Mouse (Mus musculus) hindbrain, postnatal 0 days (tissue): ENCODE measurements around the gene Ermp1. TPM values are rescaled to one million over a fixed set of nuclear protein-coding genes. Genes with fewer than 3 reads are reported as not detected.

Source experiments
- ATAC-seq: fragments of 200-750 bp; cut with Nextera tagmentation; 2 replicates; pipeline ENCODE4 v1.8.0; 2017; ENCODE audit warnings: mild to moderate bottlenecking, moderate TSS enrichment, moderate library complexity
- DNase-seq: peaks from one replicate; pipeline ENCODE4 v3.0.0-alpha.2; 2015; ENCODE audit warnings: low spot score
- H3K27ac ChIP-seq: fragments of 300-500 bp; sonication (generic); 2 replicates; pipeline ENCODE4 v1.5.1; 2014; ENCODE audit warnings: mild to moderate bottlenecking
- H3K27me3 ChIP-seq: fragments of 300-500 bp; sonication (generic); 2 replicates; pipeline ENCODE4 v1.6.1; 2014; ENCODE audit warnings: low read length, mixed read lengths; ENCODE audit not compliant: insufficient read depth
- H3K36me3 ChIP-seq: fragments of 300-500 bp; sonication (generic); 2 replicates; pipeline ENCODE4 v1.6.1; 2014; ENCODE audit warnings: low read length, mixed read lengths; ENCODE audit not compliant: insufficient read depth
- H3K4me1 ChIP-seq: fragments of 300-500 bp; sonication (generic); 2 replicates; pipeline ENCODE4 v1.6.1; 2014; ENCODE audit warnings: antibody characterized with exemption, low read length, mixed read lengths; ENCODE audit not compliant: insufficient read depth
- H3K4me2 ChIP-seq: fragments of 300-500 bp; sonication (generic); 2 replicates; pipeline ENCODE4 v1.6.1; 2014; ENCODE audit warnings: low read depth, mild to moderate bottlenecking, low read length, moderate library complexity, mixed read lengths
- H3K4me3 ChIP-seq: fragments of 300-500 bp; sonication (generic); 2 replicates; pipeline ENCODE4 v1.5.1; 2014; ENCODE audit warnings: low read length
- H3K9ac ChIP-seq: fragments of 300-500 bp; sonication (generic); replicated peaks from 2 replicates; pipeline ENCODE4 v1.6.1; 2014; ENCODE audit warnings: mild to moderate bottlenecking, low read length, moderate library complexity, mixed read lengths
- H3K9me3 ChIP-seq: fragments of 300-500 bp; sonication (generic); 2 replicates; pipeline ENCODE4 v1.6.1; 2016; ENCODE audit warnings: low read length, mixed read lengths
- CTCF ChIP-seq: IDR thresholded peaks from 2 replicates; pipeline ENCODE4 v1.5.1; 2016; ENCODE audit warnings: antibody characterized with exemption, control low read depth, low read depth
- WGBS: fragments of 180-500 bp; shearing (Covaris S2); extraction: QIAGEN DNeasy Blood & Tissue Kit; methylation state at CpG from one replicate; pipeline ENCODE4 v1.1.7; 2014; 5-methylcytosine and 5-hydroxymethylcytosine counted together
- polyA plus RNA-seq: library from polyadenylated mRNA; unstranded; fragments of >200 nt; fragmentation: Nextera tagmentation; extraction: Ambion mirVana; gene quantifications from 2 replicates; pipeline ENCODE4 v1.2.1, GENCODE M21; 2015
- total RNA-seq: library from RNA; depleted of rRNA; stranded (reverse); fragments of >200 nt; gene quantifications from 2 replicates; pipeline ENCODE4 v1.2.3, GENCODE M21; 2014; rRNA removed

The Ermp1 gene
- total and polyA plus RNA-seq, 2 experiments from 2014 or later: 11.4 to 28.7 TPM

GRCm38 (mm10) chr19:29582439-29582838, 65.8 kb downstream of the Ermp1 start:
- no peak for ATAC-seq
- Histone ChIP-seq H3K4me2 (no peak overlapping the region), H3K4me1 (no peaks in the 10 kb centered on the region), H3K4me3 (no peak overlapping the region), H3K27me3 (no peaks in the 10 kb centered on the region), H3K9ac (no peak overlapping the region), H3K27ac (no peak overlapping the region), H3K36me3 (peaks cover 11% of the 10 kb centered on the region; the same call in 1 of the 2 replicates), H3K9me3 (no peaks in the 10 kb centered on the region)
- WGBS: 91% methylated on average over 2 of the region's 2 CpGs
- DNase-seq: no peak
- no peak for TF ChIP-seq CTCF

GRCm38 (mm10) chr19:29566512-29566911, 81.7 kb downstream of the Ermp1 start:
- 84% methylated on average over 1 of the region's 1 CpGs for WGBS
- ATAC-seq (no peak), DNase-seq (no peak)
- no peak overlapping the region for H3K9ac ChIP-seq
- no peak overlapping the region for H3K4me2 ChIP-seq
- no peak overlapping the region for H3K4me3 ChIP-seq
- H3K27me3 ChIP-seq: no peaks in the 10 kb centered on the region
- no peak for TF ChIP-seq CTCF
- no peak overlapping the region for H3K27ac ChIP-seq
- H3K9me3 ChIP-seq: no peaks in the 10 kb centered on the region
- H3K36me3 ChIP-seq: peaks cover 10% of the 10 kb centered on the region; the same call in 1 of the 2 replicates
- H3K4me1 ChIP-seq: no peaks in the 10 kb centered on the region

DNA sequence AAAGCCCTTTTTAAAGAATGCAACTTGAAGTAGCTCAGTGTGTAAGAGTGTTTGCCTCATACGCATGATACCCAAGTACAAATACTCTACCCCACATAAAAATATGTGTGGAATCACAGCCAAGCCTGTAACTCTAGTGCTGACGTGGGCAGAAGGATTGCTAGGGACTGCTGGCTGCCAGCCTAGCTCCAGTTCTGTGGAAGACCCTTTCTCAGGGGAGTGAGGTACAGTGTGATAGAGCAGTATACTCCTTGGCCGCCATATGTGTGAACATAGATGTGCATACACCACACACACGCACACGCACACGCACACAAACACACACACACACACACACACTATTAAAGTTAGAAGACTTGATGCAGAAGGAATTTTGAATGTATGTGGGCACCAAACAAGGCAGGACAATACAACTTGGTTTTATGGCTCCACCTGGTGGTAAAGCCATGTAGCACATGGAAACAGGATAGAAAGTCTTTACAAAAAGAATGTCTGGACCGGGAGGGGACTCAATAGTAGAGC, 84.9 kb downstream of the Ermp1 start:
- ATAC-seq: peak; percentile 71; the same call in 1 of the 2 replicates
- H3K9me3 ChIP-seq: no peaks in the 10 kb centered on the region
- no peaks in the 10 kb centered on the region for H3K27me3 ChIP-seq
- peak; percentile 91 for TF ChIP-seq CTCF
- no peak overlapping the region for H3K4me3 ChIP-seq
- DNase-seq: peak; percentile 84
- H3K36me3 ChIP-seq: peaks cover 4% of the 10 kb centered on the region; the same call in 1 of the 2 replicates
- no peak overlapping the region for H3K9ac ChIP-seq
- no peak overlapping the region for H3K27ac ChIP-seq
- no peak overlapping the region for H3K4me2 ChIP-seq
- 59% methylated on average over 7 of the region's 7 CpGs for WGBS
- H3K4me1 ChIP-seq: no peaks in the 10 kb centered on the region

DNA sequence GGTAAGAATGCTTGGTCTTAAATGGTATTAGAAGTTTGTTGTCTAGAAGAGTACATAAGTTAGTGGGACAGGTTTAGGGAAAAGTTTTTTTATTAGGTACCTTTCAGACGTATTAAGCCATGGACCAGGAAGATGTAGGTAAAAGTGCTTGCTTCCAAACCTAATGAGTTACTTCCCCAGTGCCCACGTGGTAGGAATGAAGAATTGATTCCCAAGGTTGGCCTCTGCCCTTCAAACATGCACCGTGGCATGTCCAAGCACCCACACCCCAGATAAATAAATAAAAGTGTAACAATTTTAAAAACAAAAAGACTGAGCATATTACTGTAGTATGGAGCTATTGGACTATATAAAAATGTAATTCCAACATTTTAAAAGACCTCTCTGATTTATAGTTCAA, 85.6 kb downstream of the Ermp1 start:
- Histone ChIP-seq H3K36me3 (peaks cover 4% of the 10 kb centered on the region; the same call in 1 of the 2 replicates), H3K9me3 (no peaks in the 10 kb centered on the region), H3K27ac (no peak overlapping the region), H3K4me1 (no peaks in the 10 kb centered on the region), H3K27me3 (no peaks in the 10 kb centered on the region), H3K4me2 (no peak overlapping the region), H3K4me3 (no peak overlapping the region), H3K9ac (no peak overlapping the region)
- WGBS: 79% methylated on average over 3 of the region's 3 CpGs
- TF ChIP-seq CTCF: no peak
- no peak for DNase-seq
- no peak for ATAC-seq

DNA sequence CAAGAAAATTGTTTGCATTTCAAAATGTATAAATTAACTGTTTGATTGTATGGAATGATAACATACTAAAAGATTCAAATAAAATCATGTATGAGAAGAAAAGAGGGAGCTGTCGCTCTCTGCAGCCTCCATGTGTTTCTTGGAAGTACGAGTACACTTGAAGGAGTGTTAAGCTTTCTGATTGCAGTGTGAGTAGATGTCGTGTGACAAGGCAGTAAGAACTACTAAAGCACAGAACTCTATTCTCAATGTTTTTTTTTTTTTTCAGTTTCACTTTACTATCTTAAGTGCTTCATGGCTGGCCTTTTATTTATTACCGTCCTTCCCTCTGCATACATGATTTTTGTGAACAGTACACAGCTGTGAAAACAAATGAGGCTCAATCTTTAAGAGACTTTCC, 86.0 kb downstream of the Ermp1 start:
- DNase-seq (no peak), ATAC-seq (no peak)
- Histone ChIP-seq H3K36me3 (peaks cover 4% of the 10 kb centered on the region; the same call in 1 of the 2 replicates), H3K27me3 (no peaks in the 10 kb centered on the region), H3K27ac (no peak overlapping the region), H3K4me3 (no peak overlapping the region), H3K9ac (no peak overlapping the region), H3K4me2 (no peak overlapping the region), H3K9me3 (no peaks in the 10 kb centered on the region), H3K4me1 (no peaks in the 10 kb centered on the region)
- 90% methylated on average over 4 of the region's 4 CpGs for WGBS
- TF ChIP-seq CTCF: no peak

Other genes with a start within 250 kb of the Ermp1 start
- 0.18 and 0.94 TPM in 2 replicates for gene Pdcd1lg2, start 237.5 kb downstream of the Ermp1 start, total RNA-seq
- gene Pdcd1lg2, start 237.5 kb downstream of the Ermp1 start, polyA plus RNA-seq: 0.14 and 0.16 TPM in 2 replicates
- 29.1 and 39.5 TPM in 2 replicates for gene Ric1, start 126.1 kb downstream of the Ermp1 start, total RNA-seq
- gene Ric1, start 126.1 kb downstream of the Ermp1 start, polyA plus RNA-seq: 11.4 and 12.0 TPM in 2 replicates
- gene Mlana, start 49.4 kb upstream of the Ermp1 start, total RNA-seq: not detected in 2 replicates
- gene Mlana, start 49.4 kb upstream of the Ermp1 start, polyA plus RNA-seq: not detected in 2 replicates
- 23.8 and 24.1 TPM in 2 replicates for gene 9930021J03Rik, start 157.6 kb upstream of the Ermp1 start, total RNA-seq
- gene 9930021J03Rik, start 157.6 kb upstream of the Ermp1 start, polyA plus RNA-seq: 5.2 and 5.4 TPM in 2 replicates
- gene Ranbp6, start 164.6 kb upstream of the Ermp1 start, total RNA-seq: 39.0 and 48.7 TPM in 2 replicates
- gene Ranbp6, start 164.6 kb upstream of the Ermp1 start, polyA plus RNA-seq: 33.7 and 37.2 TPM in 2 replicates